Mouse (Mus musculus) mesoderm, embryonic 11.5 days (tissue): Measurements from ENCODE around the gene Nlrc5.

Experiments used
- DNase-seq: peaks from one replicate; pipeline ENCODE4 v3.0.0-alpha.2; 2012; ENCODE audit warnings: low read depth, low spot score

Nlrc5 gene

GRCm38 (mm10) chr8:94566446-94567158 lies 132.4 kb downstream of the Nlrc5 start:
- no peak for DNase-seq

- peak; percentile 27 for DNase-seq
Measured at GRCm38 (mm10) chr8:94567159-94567849, 133.1 kb downstream of the Nlrc5 start.

DNA sequence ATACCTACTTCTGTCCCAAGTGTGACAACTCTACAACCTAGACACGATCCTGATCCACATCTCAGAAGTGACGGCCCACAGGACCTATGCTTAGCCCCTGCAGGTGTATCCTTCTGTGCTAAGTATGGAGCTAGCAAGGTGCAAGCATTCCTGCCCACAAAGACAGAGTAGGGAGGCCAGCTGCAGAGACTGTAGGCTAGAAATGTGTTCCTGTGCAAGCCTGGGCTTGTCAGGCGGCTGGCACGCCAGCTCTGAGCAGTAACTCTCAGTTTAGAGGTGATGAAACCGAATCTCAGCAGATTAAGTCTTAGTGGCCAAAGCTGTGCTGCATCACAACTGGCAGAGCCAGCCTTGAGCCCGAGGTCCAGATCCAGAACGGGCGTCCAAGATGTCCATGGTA lies 133.9 kb downstream of the Nlrc5 start:
- no peak for DNase-seq

DNA sequence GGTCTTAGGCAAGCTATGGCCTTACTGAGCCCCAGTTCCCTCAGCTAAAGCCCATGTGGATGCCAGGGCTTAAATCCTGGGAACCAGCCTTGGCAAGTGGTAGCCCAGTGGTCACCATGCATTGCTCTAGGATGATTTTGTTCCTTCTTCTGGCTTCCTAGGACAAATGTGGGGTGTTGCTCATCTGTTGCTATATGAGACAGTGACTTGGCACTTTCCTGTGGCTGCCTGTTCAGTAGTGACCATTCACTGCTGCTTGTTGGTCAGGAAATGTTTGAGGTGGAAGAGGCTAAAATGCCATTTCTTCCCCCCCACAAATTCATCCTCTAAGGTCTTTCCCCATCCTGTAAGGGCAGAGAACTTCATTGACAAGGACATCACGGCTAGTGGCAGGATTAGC lies 135.3 kb downstream of the Nlrc5 start:
- no peak for DNase-seq

GRCm38 (mm10) chr8:94571896-94572295 lies 137.7 kb downstream of the Nlrc5 start:
- no peak for DNase-seq

DNA sequence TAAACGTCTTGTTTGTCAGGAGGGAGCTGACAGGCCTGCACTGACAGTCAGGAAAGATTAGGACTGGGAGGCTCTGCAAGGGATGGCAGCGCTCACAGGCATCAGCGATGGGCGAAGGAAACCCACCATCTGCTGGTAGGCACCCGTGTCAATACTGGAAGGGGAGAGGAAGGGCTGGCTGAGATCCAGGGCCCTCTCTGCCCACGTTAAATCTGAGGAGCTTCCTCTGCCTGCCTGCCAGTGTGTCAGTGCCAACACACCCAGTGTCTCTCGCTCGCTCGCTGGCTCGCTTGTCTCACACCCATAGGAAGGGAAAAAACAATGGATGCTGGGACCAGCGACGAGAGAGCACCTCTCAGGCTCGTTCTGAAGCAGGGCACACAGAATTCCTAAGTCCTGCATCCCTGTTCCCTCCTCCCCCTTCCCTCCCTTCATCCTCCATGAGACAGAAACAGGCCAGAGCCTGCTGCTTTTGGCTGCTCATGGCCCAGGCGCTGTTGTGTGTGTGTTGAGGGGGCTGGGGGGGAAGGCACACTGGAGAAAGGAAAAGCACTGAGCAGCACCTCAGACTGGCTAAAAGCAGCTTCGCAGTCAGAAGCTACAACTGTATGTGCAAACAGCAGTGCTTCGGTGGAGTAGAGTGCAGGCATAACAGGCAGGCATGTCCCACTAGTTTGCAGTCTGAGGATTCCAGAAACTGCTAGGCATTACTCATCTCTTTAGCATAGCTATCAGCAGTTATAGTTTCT lies 140.2 kb downstream of the Nlrc5 start:
- DNase-seq: no peak

DNA sequence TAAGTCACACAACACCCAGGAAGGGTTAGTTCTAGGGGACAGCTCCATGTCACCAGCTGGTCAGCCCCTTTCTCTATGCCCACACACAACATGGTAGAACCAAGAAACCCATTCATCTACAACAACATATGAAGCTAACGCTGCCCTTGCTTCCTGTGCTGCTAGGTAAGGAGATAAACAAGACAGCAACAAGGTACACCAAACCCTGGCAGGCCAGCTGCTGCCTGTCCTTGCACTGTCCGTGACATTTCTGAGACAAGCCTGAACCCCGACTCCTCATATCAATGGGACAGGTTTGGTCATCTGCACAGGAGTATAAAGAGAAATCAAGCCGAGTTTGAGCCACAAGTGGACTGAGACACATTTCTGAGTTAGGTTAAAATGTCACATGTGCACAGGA lies 141.0 kb downstream of the Nlrc5 start:
- no peak for DNase-seq
